Mouse (Mus musculus) left cerebral cortex, postnatal 14 days (tissue): ENCODE data around the gene Micall2. TPM values are rescaled to one million over a fixed set of nuclear protein-coding genes. Genes with fewer than 3 reads are reported as not detected.
"Not testable (repeated sequence)": the region's sequence is repeated elsewhere in the genome, so short reads cannot be mapped to it uniquely, and the experiment has no call there.

Source experiments
- DNase-seq, 2 experiments: peaks; one replicate each; pipeline ENCODE4 v3.0.0; 2021 to 2022; ENCODE audit warnings: low spot score in 2 of 2, mixed read lengths in 1 of 2
- intact Hi-C: fragments of 180-260 bp; cut with DNase I; formaldehyde crosslinking; loops from one replicate; pipeline ENCODE4 v1.15.1; 2025
- total RNA-seq, 2 experiments: library from RNA; stranded (reverse); gene quantifications; 2 replicates each; pipeline ENCODE4 v1.2.3; 2021

Micall2 gene
- total RNA-seq, 2 experiments from 2014 or later: 1.6 to 2.8 TPM

- intact Hi-C loops: no loop called here
- DNase-seq: no peak
Observed at GRCm38 (mm10) chr5:139734016-139734415, 2.1 kb downstream of the Micall2 start.

- intact Hi-C loops: no loop called here
- no peak for DNase-seq
Observed at GRCm38 (mm10) chr5:139732634-139733107, 3.5 kb downstream of the Micall2 start.

- intact Hi-C loops: no loop called here
- DNase-seq: peak in 1 of 2 experiments; percentile 19
Observed at GRCm38 (mm10) chr5:139730712-139731486, 5.2 kb downstream of the Micall2 start.

GRCm38 (mm10) chr5:139727261-139727660, 8.9 kb downstream of the Micall2 start:
- intact Hi-C loops: no loop called here
- DNase-seq: no peak

GRCm38 (mm10) chr5:139726186-139726585, 9.9 kb downstream of the Micall2 start:
- DNase-seq: no peak
- intact Hi-C loops: no loop called here

GRCm38 (mm10) chr5:139724336-139725116, 11.6 kb downstream of the Micall2 start:
- DNase-seq: no peak
- intact Hi-C loops: no loop called here

- intact Hi-C loops: no loop called here
- DNase-seq: no peak
Observed at GRCm38 (mm10) chr5:139723113-139723512, 13.0 kb downstream of the Micall2 start.

GRCm38 (mm10) chr5:139722709-139723108, 13.4 kb downstream of the Micall2 start:
- intact Hi-C loops: no loop called here
- DNase-seq: no peak

GRCm38 (mm10) chr5:139718949-139719348, 17.2 kb downstream of the Micall2 start:
- DNase-seq: no peak
- intact Hi-C loops: no loop called here

GRCm38 (mm10) chr5:139718540-139718939, 17.6 kb downstream of the Micall2 start:
- intact Hi-C loops: no loop called here
- DNase-seq: no peak

GRCm38 (mm10) chr5:139717723-139718122, 18.4 kb downstream of the Micall2 start:
- peak in 1 of 2 experiments; percentile 59 for DNase-seq
- intact Hi-C loops: loop anchor here (1.0 kb wide), 1 partner anchor 33 kb away; no protein-coding TSS in a partner anchor

GRCm38 (mm10) chr5:139706496-139706895, 29.6 kb downstream of the Micall2 start:
- intact Hi-C loops: no loop called here

GRCm38 (mm10) chr5:139702905-139703304, 33.2 kb downstream of the Micall2 start:
- intact Hi-C loops: no loop called here
- DNase-seq: no peak

More at GRCm38 (mm10) chr5:139706496-139706895, 29.6 kb downstream of the Micall2 start:
- no peak for DNase-seq

- intact Hi-C loops: no loop called here
- no peak for DNase-seq
Observed at GRCm38 (mm10) chr5:139702236-139702635, 33.9 kb downstream of the Micall2 start.

- no peak for DNase-seq
- intact Hi-C loops: no loop called here
Observed at GRCm38 (mm10) chr5:139696954-139697353, 39.2 kb downstream of the Micall2 start.

GRCm38 (mm10) chr5:139695876-139696275, 40.3 kb downstream of the Micall2 start:
- intact Hi-C loops, DNase-seq: not testable (repeated sequence)

- no peak for DNase-seq
- intact Hi-C loops: no loop called here
Observed at GRCm38 (mm10) chr5:139694989-139695571, 41.1 kb downstream of the Micall2 start.

- intact Hi-C loops: no loop called here
- DNase-seq: no peak
Observed at GRCm38 (mm10) chr5:139694292-139694988, 41.7 kb downstream of the Micall2 start.

GRCm38 (mm10) chr5:139690791-139691190, 45.3 kb downstream of the Micall2 start:
- intact Hi-C loops: no loop called here
- DNase-seq: no peak
